Mouse (Mus musculus) regulatory T cell (primary cell): ENCODE results near the gene Nagpa.
"Not testable (repeated sequence)": the region's sequence is repeated elsewhere in the genome, so short reads cannot be mapped to it uniquely, and the experiment has no call there.

Source experiments
- in situ Hi-C: fragments of 300-600 bp; cut with MboI, MseI; formaldehyde crosslinking; loops from one replicate; pipeline ENCODE4 v1.15.1; 2025; ENCODE audit warnings: high pct_unique_total_duplicates

The Nagpa gene

GRCm38 (mm10) chr16:5203668-5204433 is at the start of gene Nagpa:
Gene Nagpa, minus strand, starts transcription at chr16:5204012.
- in situ Hi-C loops, result loop anchor here (10.0 kb wide), 1 partner anchor 51 kb away; the partner anchor contains the start of gene Eef2kmt

GRCm38 (mm10) chr16:5252260-5252659 is 48.4 kb upstream of the Nagpa start:
- in situ Hi-C loops, result loop anchor here (10.0 kb wide), 1 partner anchor 47 kb away; the partner anchor contains the start of gene Nagpa

DNA sequence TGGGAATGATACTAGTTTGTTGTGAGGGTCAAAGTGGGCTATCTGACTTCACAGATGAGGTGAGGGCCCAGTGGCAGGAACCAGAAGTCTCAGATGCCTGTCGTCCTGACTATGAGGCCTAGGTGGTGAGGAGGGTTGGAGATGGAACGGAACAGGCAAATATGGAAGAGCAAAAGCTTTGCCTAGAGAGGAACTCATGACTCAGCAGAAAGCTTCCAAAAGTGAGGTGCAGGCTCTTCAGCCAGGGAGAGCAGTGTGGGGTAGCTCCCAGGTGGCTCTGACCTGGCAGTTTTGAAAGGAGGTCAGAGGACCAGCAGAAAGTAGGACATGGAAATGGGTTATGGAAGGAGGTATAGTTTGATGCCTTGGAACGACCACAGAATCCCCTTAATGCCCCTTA is 47.1 kb upstream of the Nagpa start:
- in situ Hi-C loops, result loop anchor here (10.0 kb wide), 1 partner anchor 46 kb away; the partner anchor contains the start of gene Nagpa

DNA sequence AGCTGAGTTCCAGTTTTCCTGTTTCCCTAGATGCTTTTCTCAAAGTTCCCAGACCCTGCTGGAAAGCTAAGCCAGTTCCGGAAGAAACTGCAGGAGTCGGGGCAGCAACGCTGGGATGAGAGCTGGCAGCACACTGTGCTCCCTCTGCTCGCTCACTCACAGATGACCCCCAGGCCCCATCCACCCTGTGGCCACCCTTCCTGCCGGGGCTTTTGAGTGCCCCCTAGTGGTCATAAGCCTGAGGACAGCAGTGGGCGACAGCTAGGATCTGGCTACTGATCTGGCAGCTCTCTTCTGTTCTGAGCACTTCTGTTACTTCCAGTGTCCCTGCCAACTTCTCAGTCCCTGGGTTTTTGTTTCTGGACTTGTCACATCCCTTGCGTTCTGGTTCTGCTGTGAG is 40.6 kb upstream of the Nagpa start:
- in situ Hi-C loops, result no loop called here

GRCm38 (mm10) chr16:5242882-5243281 is 39.1 kb upstream of the Nagpa start:
- in situ Hi-C loops, result no loop called here

DNA sequence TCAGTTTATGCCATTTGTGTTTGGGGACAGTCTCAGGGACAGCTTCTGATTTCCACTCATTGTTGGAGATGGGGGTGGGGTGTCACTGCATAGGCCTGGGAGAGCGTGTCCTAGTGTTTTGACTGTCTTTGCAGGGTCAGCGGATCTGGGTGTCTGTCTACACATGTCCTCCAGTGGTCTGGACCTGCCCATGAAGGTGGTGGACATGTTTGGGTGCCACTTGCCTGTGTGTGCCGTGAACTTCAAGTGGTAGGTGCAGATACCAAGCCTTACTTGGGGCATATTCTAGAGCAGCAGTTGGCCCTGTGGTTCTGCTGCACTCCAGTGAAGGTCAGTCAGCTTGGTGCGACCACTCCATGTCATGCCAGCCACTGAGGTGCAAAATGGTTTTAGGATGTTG is 38.5 kb upstream of the Nagpa start:
- in situ Hi-C loops, result no loop called here

GRCm38 (mm10) chr16:5233418-5234313 is 29.9 kb upstream of the Nagpa start, which contains the start of gene Alg1:
Gene Alg1, plus strand, starts transcription at chr16:5233621.
- in situ Hi-C loops, result no loop called here

GRCm38 (mm10) chr16:5232982-5233381 is 29.2 kb upstream of the Nagpa start:
- in situ Hi-C loops, result no loop called here

DNA sequence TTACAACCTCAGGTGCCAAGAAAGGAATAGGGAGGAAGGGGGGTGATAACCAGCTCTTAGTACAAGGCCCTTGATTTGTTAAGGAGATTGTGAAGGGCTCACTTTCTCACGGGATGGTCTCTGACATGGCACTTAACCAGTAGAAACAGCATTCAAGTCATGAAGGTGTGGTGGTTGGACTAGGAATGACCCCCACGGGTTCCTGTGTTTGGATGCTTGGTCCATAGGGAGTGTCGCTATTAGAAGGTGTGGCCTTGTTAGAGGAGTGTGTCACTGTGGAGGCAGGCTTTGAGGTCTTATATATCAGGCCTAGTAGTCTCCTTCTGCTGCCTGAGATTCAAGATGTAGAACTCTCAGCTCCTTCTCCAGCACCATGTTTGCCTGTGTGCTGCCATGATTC is 24.3 kb upstream of the Nagpa start:
- in situ Hi-C loops, result not testable (repeated sequence)

- in situ Hi-C loops, result not testable (repeated sequence)
These were observed 23.7 kb upstream of the Nagpa start for GRCm38 (mm10) chr16:5227501-5227900.

GRCm38 (mm10) chr16:5226534-5226933 is 22.7 kb upstream of the Nagpa start:
- in situ Hi-C loops, result not testable (repeated sequence)

- in situ Hi-C loops, result no loop called here
These were observed 18.3 kb upstream of the Nagpa start, which contains the start of gene AU021092 for GRCm38 (mm10) chr16:5222140-5222539. Gene AU021092, minus strand, starts transcription at chr16:5222299.

GRCm38 (mm10) chr16:5221403-5221802 is 17.6 kb upstream of the Nagpa start:
- in situ Hi-C loops, result no loop called here

DNA sequence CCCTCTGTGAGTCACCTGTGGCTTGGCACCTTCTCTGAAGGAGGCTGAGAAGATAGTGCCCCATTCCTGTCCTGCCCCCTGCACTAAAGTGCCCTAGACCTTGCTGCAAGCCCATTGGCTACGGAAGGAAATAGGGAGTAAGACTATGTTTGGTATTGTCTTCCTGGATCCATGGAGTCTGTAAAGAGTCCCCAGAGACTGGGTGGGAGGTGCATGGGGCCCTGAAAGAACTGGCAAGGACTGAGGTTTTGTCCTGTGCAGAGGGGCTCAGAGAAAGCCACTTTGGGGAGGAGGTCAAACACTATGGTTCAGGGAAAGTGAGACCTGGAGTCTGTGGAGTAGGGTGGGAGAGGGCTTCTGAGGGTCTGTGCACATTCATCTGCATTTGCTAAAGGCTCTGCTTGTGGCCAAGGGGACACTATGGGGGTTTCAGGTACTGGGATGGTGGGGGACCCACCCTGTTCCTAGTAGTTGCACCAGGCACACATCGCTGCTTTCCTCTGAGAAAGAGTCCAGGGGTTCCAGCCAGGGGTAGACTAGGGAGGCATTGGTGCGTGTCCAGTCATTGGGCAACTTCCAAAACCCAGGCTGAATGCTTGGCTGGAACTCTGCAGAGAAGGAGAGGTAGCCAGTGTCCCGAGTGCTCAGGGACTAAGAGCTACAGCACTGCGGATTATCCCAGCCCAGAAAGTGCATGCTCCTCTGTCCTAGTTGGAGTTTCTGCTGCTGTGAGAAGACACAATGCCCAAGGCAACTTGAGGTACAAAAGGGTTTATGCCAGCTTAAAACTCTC is 13.7 kb upstream of the Nagpa start:
- in situ Hi-C loops, result no loop called here

GRCm38 (mm10) chr16:5216686-5217085 is 12.9 kb upstream of the Nagpa start:
- in situ Hi-C loops, result no loop called here

GRCm38 (mm10) chr16:5214126-5214525 is 10.3 kb upstream of the Nagpa start:
- in situ Hi-C loops, result no loop called here

- in situ Hi-C loops, result no loop called here
These were observed 8.3 kb upstream of the Nagpa start for GRCm38 (mm10) chr16:5212150-5212549.

- in situ Hi-C loops, result no loop called here
These were observed 6.6 kb upstream of the Nagpa start for GRCm38 (mm10) chr16:5210365-5210764.

- in situ Hi-C loops, result loop anchor here (10.0 kb wide), 1 partner anchor 49 kb away; the partner anchor contains the start of gene Eef2kmt
These were observed 2.2 kb upstream of the Nagpa start for GRCm38 (mm10) chr16:5206051-5206450.

DNA sequence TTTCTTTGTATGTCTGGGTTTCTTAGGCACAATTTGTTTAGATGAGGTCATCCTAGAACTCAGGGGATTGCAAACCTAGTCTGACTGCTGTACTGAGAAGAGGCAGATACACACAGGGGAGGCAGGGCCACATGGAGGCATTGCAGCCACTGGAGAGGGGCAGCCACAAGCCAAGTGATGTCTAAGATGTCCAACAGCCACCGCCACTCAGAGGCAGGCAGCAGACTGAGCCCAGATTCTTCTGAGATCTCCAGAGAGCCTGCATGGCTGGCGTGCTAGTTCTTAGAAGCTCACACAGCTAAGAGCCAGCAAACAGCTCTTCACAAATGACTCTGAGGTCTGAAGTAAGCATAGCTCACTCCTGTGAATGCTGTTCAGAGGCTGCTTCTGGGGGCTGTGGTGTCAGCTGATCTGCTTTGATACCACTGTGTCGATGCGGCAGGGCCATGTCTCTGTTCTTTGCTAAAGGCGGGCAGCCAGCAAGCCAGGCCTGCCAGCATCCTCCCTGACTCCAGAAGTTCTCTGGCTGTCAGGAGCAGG is 1.7 kb upstream of the Nagpa start:
- in situ Hi-C loops, result loop anchor here (10.0 kb wide), 1 partner anchor 49 kb away; the partner anchor contains the start of gene Eef2kmt

GRCm38 (mm10) chr16:5203200-5203599 is 612 bp downstream of the Nagpa start:
- in situ Hi-C loops, result loop anchor here (10.0 kb wide), 1 partner anchor 52 kb away; the partner anchor contains the start of gene Eef2kmt
